Mouse (Mus musculus) urinary bladder, postnatal 0 days (tissue): ENCODE data around the gene Rnase13. TPM values are rescaled to one million over a fixed set of nuclear protein-coding genes. Genes with fewer than 3 reads are reported as not detected.

Experiments used
- polyA plus RNA-seq: library from polyadenylated mRNA; unstranded; fragments of >200 nt; fragmentation: Nextera tagmentation; extraction: Ambion mirVana; gene quantifications from 2 replicates; pipeline ENCODE4 v1.2.1, GENCODE M21; 2015

Gene Rnase13
- 0.36 and 0.43 TPM in 2 replicates for polyA plus RNA-seq

DNA sequence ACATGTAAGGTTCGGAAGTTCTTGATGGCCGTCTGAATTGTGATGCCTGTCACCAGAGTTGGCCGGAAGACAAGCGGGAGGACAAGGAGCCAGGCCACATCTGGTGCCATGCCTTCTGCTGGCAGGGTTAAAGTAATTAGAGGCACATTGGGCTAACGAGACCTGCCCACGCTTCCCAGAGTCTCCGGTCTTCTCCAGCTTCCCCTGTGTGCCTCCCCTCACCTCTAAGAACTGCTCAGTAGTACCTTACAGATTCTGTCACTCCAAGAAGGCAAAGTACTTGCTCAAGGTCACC, at the start of gene Rnase13:
TSS of gene Rnase13 (minus strand) at position 203 of the 295 bp plus-strand sequence.

DNA sequence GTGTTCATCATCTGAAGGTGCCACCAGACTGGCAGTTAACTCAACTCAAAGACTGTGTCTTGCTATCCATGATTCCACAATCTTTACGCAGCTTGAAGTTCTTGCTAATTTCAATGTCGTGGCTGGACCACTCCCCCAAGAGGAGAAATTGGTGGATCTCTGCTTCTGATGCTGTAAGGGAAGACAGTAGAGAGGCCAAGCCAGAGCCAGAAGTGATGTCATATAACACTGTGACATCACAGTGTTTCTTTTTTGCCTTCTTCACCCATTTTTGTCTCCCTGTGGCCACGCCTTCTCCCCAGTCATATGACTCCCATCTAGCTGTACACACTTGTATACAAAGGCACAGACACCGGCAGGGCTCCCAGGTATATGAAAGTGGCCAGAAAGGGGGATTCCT, 4.4 kb downstream of the Rnase13 start, which contains the start of gene Tppp2:
TSS of gene Tppp2 (plus strand) at position 301 of the 400 bp plus-strand sequence.

DNA sequence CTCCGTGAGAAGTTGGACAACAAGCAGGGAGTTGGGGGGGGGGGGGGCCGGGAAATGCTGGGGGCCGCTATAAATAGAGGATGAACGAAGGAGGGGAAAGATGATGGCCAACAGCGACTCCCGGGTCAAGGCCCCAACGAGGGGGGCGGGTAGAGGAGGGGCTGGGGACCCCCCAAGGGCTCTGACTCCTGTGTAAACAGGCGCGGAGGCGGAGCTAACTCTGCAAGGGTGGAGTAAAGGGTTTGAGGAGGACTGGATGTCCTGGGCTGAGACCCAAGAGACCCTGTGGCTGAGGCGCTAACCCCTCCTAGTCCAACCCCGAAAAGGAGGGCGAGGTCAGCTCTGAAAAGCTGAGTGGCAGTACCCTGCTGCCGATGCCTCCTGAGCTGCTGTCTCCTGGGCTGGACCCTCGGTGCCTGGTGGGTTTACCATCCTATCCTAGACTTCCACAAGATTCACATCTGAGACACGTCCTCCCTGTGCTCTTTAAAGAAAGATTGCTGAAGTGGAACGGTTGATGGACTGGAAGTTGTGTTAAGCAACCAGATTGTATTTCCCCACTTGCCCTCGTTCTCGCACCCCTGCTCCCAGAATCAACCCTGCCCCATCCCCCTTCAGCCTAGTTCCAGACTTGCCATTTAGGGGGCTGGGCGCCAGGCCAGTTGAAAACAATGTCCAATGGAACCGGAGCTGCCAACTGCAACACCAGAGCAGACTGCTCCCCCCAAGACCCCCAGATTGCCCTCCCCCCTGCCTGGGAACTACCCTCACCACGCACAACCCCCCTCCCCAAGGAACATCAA, 8.4 kb downstream of the Rnase13 start, which contains the start of gene Ndrg2:
TSS of gene Ndrg2 (minus strand) at position 199 of the 803 bp plus-strand sequence.

DNA sequence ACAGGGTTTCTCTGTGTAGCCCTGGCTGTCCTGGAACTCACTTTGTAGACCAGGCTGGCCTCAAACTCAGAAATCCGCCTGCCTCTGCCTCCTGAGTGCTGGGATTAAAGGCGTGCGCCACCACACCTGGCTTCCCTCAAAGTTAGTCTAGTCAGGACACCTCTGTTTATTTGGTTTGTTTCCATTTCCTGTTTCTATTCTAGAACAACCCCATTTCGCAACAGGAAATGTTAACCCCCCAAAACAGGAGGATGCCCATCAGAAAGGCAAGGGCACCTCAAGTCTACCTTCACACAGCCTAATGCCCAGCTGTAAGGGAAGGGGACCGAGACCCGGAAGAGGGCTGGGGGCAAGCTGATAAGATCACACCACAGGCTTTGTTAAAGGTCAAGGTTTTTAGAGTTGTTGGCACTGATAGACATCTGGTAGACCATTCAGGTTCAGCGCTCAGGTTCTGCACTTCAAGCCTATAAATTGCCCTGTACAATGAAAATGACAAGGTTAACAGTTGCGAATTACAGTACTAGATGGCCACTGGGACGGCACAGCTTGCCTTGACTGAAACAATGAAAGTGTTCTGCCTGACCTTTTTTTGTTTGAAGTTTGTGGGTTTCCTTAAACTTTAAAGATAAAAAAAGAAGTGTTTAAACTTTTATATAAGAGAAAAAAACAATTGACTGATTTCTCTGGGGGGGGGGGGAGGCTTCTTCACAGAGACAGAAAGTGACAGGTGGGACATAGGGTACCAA, 30.2 kb downstream of the Rnase13 start, which contains the start of gene Slc39a2:
TSS of gene Slc39a2 (plus strand) at position 699 of the 749 bp plus-strand sequence.

DNA sequence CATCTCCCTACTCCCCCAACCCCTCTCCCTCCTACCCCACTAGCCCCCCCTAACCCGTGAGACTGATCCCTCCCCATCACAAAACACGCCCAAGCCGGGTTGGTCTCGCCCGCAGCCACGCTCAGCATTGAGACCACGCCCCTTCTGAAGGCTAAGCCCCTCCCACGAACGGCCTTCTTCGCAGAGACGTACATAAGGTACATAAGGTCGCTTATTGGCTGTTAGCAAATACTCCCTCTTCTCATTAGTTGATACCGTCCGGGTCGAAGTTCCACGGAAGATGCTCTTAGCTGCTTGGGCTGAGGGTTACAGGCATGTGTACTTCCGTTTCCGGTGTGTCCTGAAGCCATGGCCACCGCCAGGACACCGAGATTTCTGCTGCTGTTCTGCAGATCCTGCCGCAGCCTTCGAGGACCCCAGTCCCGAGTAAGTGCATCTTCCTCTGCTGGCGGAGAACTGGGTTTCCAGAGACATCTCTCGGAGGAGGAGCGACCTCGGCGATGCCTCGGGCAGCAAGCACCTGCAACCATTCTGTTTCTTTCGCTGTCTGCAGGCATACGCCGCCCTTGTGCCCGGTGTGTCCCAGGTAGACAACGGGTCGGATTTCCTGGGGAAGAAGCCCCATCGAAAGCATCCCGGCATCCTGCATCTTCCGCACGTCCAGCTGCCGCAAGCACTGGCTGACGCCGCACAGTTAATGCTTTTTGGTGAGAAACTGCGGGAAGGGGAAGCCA, 37.8 kb downstream of the Rnase13 start, which contains the start of gene Mettl17:
TSS of gene Mettl17 (plus strand) at position 245 of the 734 bp plus-strand sequence.

Other genes with a start within 250 kb of the Rnase13 start
- gene Gm17079, start 227.3 kb downstream of the Rnase13 start, polyA plus RNA-seq: not detected in 2 replicates
- not detected in 2 replicates for gene Gm5800, start 205.6 kb downstream of the Rnase13 start, polyA plus RNA-seq
- gene Ang4, start 149.2 kb downstream of the Rnase13 start, polyA plus RNA-seq: not detected in 2 replicates
- not detected in 2 replicates for gene AY358078, start 122.7 kb downstream of the Rnase13 start, polyA plus RNA-seq
- not detected in 2 replicates for gene Ear6, start 69.1 kb downstream of the Rnase13 start, polyA plus RNA-seq
- gene Mettl17, start 37.9 kb downstream of the Rnase13 start, polyA plus RNA-seq: 21.3 and 24.1 TPM in 2 replicates
- gene Slc39a2, start 29.9 kb downstream of the Rnase13 start, polyA plus RNA-seq: 0.15 and 0.16 TPM in 2 replicates
- 402 and 463 TPM in 2 replicates for gene Ndrg2, start 8.6 kb downstream of the Rnase13 start, polyA plus RNA-seq
- not detected in 2 replicates for gene Tppp2, start 4.3 kb downstream of the Rnase13 start, polyA plus RNA-seq
- 39.6 and 42.7 TPM in 2 replicates for gene Arhgef40, start 61.9 kb upstream of the Rnase13 start, polyA plus RNA-seq
- gene Tmem253, start 92.9 kb upstream of the Rnase13 start, polyA plus RNA-seq: 0.26 and 0.52 TPM in 2 replicates
- 17.9 and 18.7 TPM in 2 replicates for gene Zfp219, start 98.0 kb upstream of the Rnase13 start, polyA plus RNA-seq
- gene Olfr221, start 119.7 kb upstream of the Rnase13 start, polyA plus RNA-seq: not detected in 2 replicates
- 147 and 186 TPM in 2 replicates for gene Hnrnpc, start 181.3 kb upstream of the Rnase13 start, polyA plus RNA-seq
- 24.1 and 25.7 TPM in 2 replicates for gene Rpgrip1, start 187.9 kb upstream of the Rnase13 start, polyA plus RNA-seq